Mouse (Mus musculus) lung, adult 2 months (tissue): ENCODE measurements around the gene Cacna1a. TPM values are rescaled to one million over a fixed set of nuclear protein-coding genes. Genes with fewer than 3 reads are reported as not detected.

Experiments
- DNase-seq: peaks from one replicate; pipeline ENCODE4 v3.0.0; 2022
- H3K4me1 ChIP-seq: fragments of 200-500 bp; 2 replicates; pipeline ENCODE4 v1.6.1; 2011; ENCODE audit warnings: low read length; ENCODE audit not compliant: control insufficient read depth, insufficient read depth
- H3K4me3 ChIP-seq: fragments of 200-500 bp; replicated peaks from 2 replicates; pipeline ENCODE3; 2011; ENCODE audit warnings: low read depth, mild to moderate bottlenecking, control low read depth, low read length; ENCODE audit errors: extremely low read depth
- CTCF ChIP-seq: fragments of 200-500 bp; IDR thresholded peaks from 2 replicates; pipeline ENCODE4 v1.5.1; 2011; ENCODE audit warnings: mild to moderate bottlenecking, low read length, control low read depth; ENCODE audit not compliant: insufficient read depth
- POLR2A ChIP-seq: fragments of 200-500 bp; IDR thresholded peaks from 2 replicates; pipeline ENCODE4 v1.6.1; 2011; ENCODE audit warnings: low read depth, mild to moderate bottlenecking, control low read depth, low read length, borderline replicate concordance; ENCODE audit errors: extremely low read depth
- WGBS: fragments of 180-500 bp; shearing (Covaris S2); methylation state at CpG from one replicate; pipeline ENCODE4 v1.1.7; 2018; 5-methylcytosine and 5-hydroxymethylcytosine counted together
- polyA plus RNA-seq: library from polyadenylated mRNA; depleted of rRNA; stranded (reverse); fragments of >200 nt; gene quantifications from 2 replicates; pipeline ENCODE4 v1.2.3, GENCODE M21; 2012

Cacna1a gene
- polyA plus RNA-seq, 1 experiment = 13.3 TPM

DNA sequence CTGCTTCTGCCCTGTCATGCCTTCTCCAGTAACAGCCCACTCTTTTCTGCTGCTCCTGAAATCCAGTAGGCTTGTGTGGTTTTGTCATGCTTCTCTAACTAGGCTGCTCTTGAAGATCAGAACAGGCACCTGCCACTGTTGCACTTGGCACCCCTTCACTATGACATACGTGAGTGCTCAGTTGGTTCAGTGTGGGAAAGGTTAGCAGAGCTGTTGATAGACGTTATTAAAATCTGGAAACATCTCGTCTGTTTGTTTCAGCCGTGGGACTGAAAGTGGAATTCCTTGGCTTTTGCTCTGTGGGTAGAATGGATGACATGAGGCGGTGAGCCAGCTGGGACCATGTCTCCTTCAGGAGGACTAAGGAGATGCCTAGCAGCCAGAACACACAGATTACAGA lies 39.8 kb downstream of the Cacna1a start:
- 68% methylated on average over 5 of the region's 5 CpGs for WGBS
- Histone ChIP-seq H3K4me3 (no peak overlapping the region), H3K4me1 (no peaks in the 10 kb centered on the region)
- TF ChIP-seq CTCF (no peak), POLR2A (no peak)
- no peak for DNase-seq

DNA sequence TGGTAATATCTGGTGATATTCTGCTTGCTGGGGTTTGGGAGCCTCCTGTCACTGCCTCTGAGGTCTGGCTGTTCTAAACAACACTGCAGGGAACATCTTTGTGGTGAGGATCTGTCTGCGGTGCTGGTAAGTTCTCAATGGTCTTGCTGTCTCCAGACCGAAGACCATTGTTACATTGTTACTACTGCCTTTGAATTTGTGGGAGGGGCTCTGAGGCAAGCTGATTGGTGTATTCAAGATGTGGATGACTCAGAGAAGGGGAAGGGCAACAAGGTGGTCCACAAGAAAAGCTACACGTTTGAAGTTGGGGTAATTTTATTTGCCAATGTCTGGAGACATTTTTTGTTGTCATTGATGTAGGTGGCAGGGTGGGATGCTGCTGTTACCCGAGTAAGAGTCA lies 40.8 kb downstream of the Cacna1a start:
- no peak for DNase-seq
- Histone ChIP-seq H3K4me1 (no peaks in the 10 kb centered on the region), H3K4me3 (no peak overlapping the region)
- 33% methylated on average over 4 of the region's 4 CpGs for WGBS
- TF ChIP-seq POLR2A (no peak), CTCF (no peak)

DNA sequence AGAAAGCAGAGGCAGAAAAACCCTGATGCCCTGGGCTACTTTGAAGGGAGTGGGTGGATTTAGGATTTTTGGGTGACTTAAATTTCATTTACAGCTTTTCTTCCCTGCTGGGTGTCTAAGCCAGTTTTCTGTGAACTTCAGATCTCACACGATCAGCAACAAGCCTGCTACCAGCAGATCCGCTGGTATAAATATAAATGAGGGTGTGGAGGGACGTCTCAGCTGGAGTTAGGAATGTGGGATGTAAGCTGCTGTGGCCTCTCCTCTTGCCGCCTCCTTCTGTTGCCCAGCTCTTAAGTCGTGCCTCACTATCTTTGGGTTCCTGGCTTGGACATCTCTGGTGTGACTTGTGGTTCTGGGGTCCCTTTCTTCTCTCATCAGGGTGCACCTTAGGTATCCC lies 41.3 kb downstream of the Cacna1a start:
- WGBS = 28% methylated on average over 5 of the region's 5 CpGs
- DNase-seq = no peak
- H3K4me3 ChIP-seq = no peak overlapping the region
- H3K4me1 ChIP-seq = no peaks in the 10 kb centered on the region
- TF ChIP-seq CTCF (no peak), POLR2A (no peak)

DNA sequence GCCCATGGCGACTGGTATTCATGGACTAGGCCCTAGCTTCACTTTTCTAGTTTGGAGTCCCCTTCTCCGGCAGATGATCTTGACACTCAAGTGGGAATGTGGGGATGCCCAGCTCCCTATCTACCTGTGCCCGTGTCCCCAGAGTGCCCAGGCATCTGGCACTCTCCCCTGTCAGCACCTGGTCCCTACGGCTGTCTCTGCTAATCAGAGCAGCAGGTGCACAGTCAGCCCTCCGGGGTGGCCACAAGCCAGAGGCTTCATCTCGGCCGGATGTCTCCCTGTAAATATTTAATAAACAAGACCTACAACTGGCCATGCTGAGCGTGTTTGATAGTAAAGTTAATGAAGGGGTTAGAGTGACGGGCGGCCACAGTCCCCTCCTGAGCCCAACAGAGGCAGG lies 47.1 kb downstream of the Cacna1a start:
- TF ChIP-seq POLR2A (no peak), CTCF (no peak)
- DNase-seq = no peak
- Histone ChIP-seq H3K4me3 (no peak overlapping the region), H3K4me1 (no peaks in the 10 kb centered on the region)
- 54% methylated on average over 10 of the region's 10 CpGs for WGBS

DNA sequence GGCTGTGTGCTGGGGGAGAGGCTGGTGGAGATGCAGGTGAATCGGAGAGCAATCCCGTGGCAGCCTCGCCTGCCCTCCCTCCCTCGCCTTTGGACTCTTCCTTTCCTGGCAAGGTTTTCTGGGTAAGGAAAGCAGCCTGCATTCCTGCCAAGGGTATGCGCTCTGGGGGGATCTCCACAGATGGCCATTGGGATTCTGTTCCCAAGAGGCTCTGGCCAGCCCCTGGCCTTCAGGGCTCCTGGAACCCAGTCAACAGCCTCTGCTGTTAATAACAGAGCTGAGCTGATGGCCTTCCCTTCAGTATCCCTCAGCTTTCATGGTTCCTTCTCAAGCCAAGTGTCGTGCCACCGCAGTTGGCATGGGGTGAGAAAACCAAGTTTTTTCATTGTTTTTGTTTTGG lies 51.6 kb downstream of the Cacna1a start:
- TF ChIP-seq CTCF = no peak
- no peak for TF ChIP-seq POLR2A
- 73% methylated on average over 7 of the region's 7 CpGs for WGBS

DNA sequence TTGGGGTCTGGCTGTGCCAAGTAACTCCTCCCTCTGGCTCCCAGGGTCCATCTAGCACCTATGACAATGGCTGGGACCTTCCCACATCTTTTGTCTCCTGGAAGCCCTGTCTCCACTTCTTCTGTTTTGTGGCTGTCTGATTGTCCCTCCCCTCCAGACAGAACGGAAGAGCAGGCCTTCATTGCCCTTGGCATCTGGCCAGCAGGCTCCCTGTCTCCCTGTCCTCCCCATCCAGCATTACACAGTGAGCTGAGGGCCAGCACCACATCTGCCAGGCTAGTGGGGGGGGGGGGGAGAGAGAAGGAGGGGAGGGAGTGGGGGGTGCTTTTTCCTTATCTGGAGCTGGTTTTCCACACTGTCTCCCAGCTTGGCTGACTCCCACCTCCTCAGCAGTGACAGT lies 53.8 kb downstream of the Cacna1a start:
- DNase-seq = no peak
- no peaks in the 10 kb centered on the region for H3K4me1 ChIP-seq
- WGBS = 4% methylated on average over 1 of the region's 1 CpGs

More for the DNA sequence above, 51.6 kb downstream of the Cacna1a start:
- DNase-seq = no peak
- Histone ChIP-seq H3K4me3 (no peak overlapping the region), H3K4me1 (no peaks in the 10 kb centered on the region)

DNA sequence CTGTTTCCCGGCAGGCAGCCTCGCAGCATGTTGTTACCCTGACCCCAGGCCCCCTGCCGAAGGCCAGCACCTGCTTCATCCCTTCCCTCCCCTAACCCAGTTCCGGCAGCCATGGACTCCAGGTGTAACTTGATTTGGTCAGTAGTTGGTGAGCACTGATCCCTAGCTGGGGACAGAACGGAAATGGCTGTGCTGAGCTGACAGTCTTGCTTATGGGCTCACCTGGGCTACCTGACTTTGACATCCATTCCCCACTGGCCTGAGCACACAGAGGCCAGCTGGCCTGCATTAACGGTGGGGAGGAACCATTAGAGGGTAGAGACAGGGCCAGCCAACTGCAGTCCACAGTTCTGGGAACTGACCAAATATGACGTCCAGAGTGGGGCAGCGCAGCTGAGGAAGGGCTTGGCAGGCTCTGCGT lies 58.3 kb downstream of the Cacna1a start:
- Histone ChIP-seq H3K4me3 (no peak overlapping the region), H3K4me1 (no peaks in the 10 kb centered on the region)
- TF ChIP-seq POLR2A = no peak
- WGBS = 78% methylated on average over 9 of the region's 9 CpGs
- DNase-seq = no peak

More for the DNA sequence above, 53.8 kb downstream of the Cacna1a start:
- H3K4me3 ChIP-seq = no peak overlapping the region
- no peak for TF ChIP-seq CTCF
- TF ChIP-seq POLR2A = no peak

DNA sequence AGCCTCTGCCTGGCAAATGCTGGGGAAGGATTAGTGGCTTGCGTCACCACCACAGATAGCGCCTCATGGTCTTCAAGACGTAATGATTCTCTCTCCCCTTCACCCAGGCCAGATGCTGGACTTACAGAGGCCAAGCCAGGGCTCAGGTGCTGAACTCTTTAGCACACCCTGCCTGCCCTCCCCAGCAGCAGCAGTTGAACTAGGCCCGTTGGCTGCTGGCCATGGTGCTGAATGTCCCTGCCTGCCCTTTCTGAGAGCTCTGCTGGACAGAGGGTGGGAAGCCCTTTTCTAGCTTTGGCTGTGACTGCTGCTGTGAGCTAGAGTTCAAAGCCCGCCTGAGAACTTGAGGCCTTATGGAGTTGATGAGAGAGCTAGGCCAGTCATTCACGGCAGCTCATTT lies 66.3 kb downstream of the Cacna1a start:
- H3K4me3 ChIP-seq = no peak overlapping the region
- no peaks in the 10 kb centered on the region for H3K4me1 ChIP-seq
- TF ChIP-seq POLR2A = no peak
- no peak for TF ChIP-seq CTCF
- 35% methylated on average over 6 of the region's 6 CpGs for WGBS
- peak; percentile 39 for DNase-seq

DNA sequence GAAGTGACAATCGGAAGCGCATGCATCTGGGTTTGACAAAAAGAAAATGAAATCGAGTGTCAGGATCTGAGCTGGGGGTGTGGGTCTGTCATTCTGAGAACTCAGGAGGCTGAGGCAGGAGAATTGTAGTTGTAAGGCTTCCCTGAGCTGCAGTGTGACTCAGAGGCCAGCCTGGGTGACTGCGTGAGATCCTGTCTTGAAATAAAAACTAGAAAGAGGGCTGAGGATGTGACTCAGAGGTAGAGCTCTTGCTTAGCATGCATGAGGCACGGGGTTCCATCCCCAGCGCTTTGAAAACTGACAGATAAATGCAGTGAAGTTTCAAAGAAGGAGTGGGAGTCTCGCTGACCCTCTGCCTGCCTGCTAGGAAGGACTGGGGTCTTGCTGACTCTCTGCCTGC lies 70.6 kb downstream of the Cacna1a start:
- WGBS = 62% methylated on average over 7 of the region's 7 CpGs
- TF ChIP-seq CTCF (no peak), POLR2A (no peak)
- no peak for DNase-seq
- no peak overlapping the region for H3K4me3 ChIP-seq
- no peaks in the 10 kb centered on the region for H3K4me1 ChIP-seq

DNA sequence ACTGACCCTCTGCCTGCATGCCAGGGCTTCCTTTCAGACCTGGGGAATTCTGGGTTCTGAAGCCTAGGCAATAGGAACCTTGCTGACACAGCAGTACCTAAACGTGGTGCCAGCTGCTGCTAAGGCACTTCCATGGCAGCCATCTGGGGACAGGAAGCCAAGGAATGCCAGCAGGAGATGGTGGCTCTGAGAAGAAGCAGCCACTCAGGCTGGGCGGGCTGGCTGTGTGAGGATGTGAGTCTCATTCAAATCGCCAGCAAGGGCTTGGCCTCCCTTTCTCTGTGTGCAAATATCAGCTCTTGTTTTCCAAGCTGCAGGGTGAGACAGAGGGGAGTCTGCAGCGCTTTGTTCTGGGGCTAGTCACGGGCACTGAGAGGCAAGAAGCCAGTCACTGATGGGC lies 71.0 kb downstream of the Cacna1a start:
- 25% methylated on average over 5 of the region's 5 CpGs for WGBS
- no peak for DNase-seq
- no peaks in the 10 kb centered on the region for H3K4me1 ChIP-seq
- H3K4me3 ChIP-seq = no peak overlapping the region
- TF ChIP-seq CTCF = no peak
- no peak for TF ChIP-seq POLR2A

DNA sequence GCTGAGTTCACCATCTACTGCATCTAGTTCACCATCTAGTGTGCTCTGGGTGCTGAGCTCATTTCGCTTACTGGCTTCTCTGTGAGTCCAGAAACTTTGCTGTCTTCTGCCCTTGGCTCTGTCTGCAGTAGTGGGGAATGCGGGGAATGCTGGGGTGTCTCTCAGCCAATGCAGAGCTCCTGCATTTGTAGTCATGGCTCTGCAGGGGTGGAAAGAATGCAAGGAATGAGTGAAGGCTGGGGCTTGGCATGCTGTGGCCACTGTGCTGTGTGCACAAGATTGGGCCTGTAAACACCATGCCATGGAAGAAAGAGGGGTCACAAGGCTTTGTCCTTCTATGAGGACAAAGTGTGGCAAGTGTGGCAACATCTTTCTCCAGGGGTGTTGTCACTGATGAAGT lies 72.5 kb downstream of the Cacna1a start:
- DNase-seq = no peak
- TF ChIP-seq POLR2A = no peak
- TF ChIP-seq CTCF = no peak
- no peaks in the 10 kb centered on the region for H3K4me1 ChIP-seq
- no peak overlapping the region for H3K4me3 ChIP-seq
- WGBS = 40% methylated on average over 2 of the region's 2 CpGs
